Mouse (Mus musculus) layer of hippocampus, adult 11-12 months (tissue): ENCODE measurements around the gene Smarcal1.

Experiments used
- DNase-seq: peaks from one replicate; pipeline ENCODE4 v3.0.0; 2022; ENCODE audit warnings: low spot score

Gene Smarcal1

DNA sequence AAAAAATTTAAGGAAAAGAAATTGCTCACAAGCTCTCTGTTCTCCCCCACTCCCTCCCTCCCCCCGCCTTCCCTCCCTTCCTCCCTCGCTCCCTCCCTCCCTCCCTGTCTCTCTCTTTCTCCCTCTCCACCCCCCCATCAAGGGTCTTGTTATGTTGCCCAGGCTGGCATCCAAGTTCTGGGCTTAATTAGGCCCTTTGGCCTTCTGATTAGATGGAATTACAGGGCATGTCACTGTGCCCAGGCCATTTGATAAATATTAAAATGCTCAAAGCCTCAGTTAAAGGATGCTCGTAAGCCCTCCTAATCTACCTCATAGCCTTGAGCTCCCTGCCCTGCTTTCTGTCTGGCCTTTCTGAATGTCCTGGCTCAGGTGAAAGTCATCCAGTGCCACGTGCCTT is 7.6 kb downstream of the Smarcal1 start:
- no peak for DNase-seq

- DNase-seq = no peak
Measured at GRCm38 (mm10) chr1:72592350-72592749, 9.3 kb downstream of the Smarcal1 start.

DNA sequence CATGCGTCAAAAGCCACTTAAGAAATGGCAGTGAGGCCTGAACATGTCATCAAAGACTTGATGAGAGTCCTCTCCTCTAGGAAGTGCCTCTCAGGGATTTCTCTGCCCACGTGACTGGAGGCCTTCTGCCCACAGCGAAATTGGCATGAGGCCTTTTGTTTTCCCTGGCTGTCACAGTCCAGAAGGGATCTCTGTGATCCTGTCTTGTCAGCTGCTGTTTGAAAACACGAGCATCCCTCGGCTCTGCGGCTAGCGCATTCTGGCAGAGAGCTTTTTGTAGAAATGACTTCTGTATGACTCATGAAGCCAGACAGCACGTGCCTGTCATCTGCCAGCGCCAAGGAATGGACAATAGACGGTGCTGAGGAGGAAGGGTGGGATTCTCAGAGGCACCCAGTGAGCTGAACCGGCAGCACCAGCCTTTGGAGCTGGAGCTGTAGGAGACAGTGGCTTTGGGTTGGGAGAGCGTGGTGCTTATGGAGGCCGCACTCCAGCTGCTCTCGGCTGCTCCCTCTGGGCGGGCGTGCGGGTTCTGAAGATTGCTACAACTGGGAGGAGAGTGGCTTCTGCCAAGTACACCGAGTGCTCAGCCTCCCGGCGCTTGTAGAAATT is 10.4 kb downstream of the Smarcal1 start:
- peak; percentile 77 for DNase-seq

GRCm38 (mm10) chr1:72595686-72596085 is 12.6 kb downstream of the Smarcal1 start:
- DNase-seq = no peak

GRCm38 (mm10) chr1:72596231-72596630 is 13.2 kb downstream of the Smarcal1 start:
- DNase-seq = no peak

DNA sequence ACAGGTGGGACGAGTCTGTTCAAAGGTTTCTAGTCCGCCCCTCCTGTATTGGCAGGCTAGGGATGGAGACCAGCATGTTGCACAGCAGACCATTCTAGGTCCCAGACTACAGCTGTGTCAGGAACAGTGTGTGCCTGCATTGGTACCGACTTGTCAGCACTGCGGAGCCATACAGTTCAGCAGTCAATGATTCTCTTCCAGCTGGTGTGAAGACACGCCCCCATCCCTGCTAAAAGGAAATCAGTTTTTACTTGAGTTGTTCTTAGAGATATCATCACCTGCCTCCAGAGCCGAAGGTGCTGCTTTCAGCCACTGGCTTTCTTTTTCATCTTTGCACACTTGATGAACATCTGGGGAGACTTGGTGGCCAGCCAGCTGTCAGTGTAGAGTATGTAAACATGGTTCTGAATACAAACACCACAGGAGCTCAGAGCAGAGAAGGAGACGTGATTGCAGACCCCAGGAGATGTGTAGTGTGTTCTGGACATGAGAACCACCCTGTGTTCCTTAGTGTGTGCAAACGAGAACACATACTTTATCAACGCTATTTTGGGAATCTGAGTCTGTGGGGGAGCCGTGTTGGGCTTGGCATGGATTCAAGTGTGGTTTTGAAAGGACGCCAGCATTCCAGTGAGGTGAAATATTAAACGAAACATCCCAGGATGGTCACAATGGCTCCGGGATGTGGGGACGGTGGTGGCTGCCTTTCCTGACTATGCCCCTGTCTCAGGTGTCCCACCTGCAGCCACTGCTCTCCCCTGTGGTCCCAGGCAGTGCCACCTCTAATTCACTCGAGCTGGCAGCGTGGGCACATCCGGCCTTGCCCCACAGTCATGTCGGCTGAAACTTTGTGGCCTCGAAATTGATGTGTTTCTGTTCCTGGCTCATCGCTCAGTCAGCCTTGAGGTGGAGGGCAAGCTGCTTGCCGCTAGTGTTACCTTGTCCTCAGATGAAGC is 16.4 kb downstream of the Smarcal1 start:
- DNase-seq = no peak

- no peak for DNase-seq
Measured at GRCm38 (mm10) chr1:72600778-72601177, 17.7 kb downstream of the Smarcal1 start.

DNA sequence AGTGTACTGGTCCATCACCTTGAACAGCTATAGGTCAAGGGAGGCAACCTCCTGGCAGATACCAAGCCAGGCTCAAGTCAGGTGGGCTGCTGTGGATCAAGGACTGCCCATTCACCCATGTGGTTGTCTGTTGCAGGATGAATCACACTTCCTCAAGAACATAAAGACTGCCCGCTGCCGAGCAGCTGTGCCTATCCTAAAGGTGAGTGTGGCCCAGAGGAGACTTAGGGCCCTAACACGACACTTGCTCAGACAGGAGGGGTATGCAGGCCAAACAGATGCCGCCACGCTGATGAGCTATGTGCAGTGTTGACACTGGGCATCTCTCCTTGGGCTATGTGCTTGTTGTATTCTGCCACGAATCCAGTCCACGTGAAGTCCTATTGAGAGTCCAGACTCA is 18.2 kb downstream of the Smarcal1 start:
- DNase-seq = no peak

GRCm38 (mm10) chr1:72602186-72602585 is 19.1 kb downstream of the Smarcal1 start:
- DNase-seq = no peak

- no peak for DNase-seq
Measured at GRCm38 (mm10) chr1:72602803-72603202, 19.8 kb downstream of the Smarcal1 start.

DNA sequence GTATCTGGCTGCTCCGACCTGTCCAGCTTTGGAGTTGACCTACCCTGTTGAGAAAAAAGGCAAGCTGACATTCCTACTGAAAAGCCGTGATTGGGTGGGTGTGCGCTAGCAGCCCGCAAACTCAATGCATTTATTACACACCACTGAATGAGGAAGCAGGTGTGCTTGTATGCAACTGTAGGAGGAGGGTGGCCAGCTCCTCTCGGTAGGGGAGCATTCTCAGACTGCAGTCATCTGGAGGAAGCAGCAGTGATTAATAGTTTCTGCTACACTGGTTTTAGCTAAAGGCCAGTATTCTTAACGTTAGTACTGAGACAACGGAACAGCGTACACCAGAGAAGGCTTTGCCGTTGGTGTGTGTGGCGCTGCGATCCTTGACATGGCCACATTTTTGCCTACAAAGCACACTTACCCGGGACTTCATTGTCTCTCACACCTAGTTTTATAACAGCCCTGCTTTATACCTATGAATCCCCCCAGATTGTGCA is 23.2 kb downstream of the Smarcal1 start:
- DNase-seq = no peak

- no peak for DNase-seq
Measured at GRCm38 (mm10) chr1:72609129-72609528, 26.1 kb downstream of the Smarcal1 start.

- DNase-seq = no peak
Measured at GRCm38 (mm10) chr1:72609887-72610877, 27.1 kb downstream of the Smarcal1 start.

DNA sequence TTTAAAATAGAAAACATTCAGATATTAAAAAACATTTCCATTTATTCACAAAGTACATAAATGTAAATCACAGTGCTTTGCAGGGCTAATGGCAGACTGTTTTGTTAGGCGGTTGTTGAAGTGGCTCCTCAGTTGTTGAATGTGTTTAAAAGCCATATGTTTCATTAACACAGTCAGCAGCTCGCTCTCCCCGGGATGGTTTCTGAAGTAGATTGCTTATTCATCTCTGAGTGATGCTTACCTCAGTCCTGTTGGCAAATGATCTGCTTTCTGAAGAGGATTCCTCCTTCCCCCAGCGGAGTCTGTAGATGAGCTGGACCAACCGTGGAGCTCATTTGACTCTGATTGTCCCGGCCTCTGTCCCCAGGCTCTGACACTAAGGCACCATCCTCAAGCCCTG is 29.1 kb downstream of the Smarcal1 start:
- DNase-seq = no peak

DNA sequence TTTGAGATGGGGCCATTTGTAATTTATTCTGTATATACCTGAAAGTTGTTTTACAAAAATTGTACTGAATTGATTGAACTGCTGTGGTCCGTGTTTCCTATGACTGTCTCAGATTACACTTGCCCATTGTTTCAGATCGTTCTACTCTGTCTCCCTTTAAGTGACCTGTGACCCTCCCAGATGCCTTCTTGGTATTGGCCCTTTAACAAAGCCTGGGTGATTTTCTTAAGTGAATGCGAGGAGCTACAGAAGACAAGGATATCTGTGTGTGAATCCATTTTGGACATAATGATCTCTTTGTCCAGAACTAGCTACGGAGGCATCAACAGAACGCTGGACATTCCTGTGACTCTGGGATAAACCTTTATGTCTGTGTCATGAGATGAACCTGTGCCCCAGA is 52.2 kb downstream of the Smarcal1 start:
- no peak for DNase-seq

DNA sequence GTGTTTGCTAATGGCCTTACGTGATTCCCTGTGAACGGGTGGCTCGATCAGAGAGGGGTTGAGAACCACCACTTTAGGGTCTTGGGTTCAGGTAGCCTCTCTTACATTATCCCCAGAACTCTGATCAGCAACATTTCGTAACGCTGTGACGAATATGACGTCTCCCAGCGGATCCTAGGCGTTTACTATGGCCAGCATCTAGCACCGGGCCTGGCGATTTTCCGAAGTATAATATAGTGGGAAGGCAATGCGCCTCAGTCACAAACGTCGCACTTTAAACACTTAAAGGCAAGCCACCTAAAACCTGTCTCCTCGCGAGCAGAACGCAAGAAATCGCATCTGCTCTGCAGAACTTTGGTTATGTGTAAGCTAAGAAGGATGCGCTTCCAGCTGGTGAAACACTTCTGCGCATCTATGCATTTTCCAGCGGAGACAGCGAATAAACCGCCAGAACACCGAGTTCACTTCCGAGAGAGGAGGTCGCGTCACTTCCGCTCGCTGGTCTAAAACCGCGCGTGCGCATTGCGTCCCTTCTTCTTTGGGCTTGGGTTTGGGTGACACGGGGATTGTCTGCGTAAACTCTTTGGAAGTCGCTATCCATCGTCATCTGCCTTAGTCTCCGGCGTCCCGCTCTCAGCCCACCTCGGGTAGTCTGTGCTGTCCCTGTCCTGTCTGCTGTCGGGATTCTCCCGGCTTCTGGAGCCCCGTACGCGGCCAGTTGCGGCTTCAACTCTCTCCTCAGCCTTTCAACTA is 57.8 kb downstream of the Smarcal1 start:
- DNase-seq = peak; percentile 60

- DNase-seq = no peak
Measured at GRCm38 (mm10) chr1:72673070-72673469, 90.0 kb downstream of the Smarcal1 start.
